Mouse (Mus musculus) adrenal gland, postnatal 25 days (tissue): ENCODE data around the gene Chac1. TPM values are rescaled to one million over a fixed set of nuclear protein-coding genes. Genes with fewer than 3 reads are reported as not detected.

Experiments used
- DNase-seq: peaks from one replicate; pipeline ENCODE4 v3.0.0; 2021; ENCODE audit warnings: mixed read lengths
- total RNA-seq: library from RNA; stranded (reverse); gene quantifications from 2 replicates; pipeline ENCODE4 v1.2.3, GENCODE M21; 2021

Gene Chac1
- total RNA-seq, 1 experiment from 2014 or later = 5.0 TPM

- DNase-seq = no peak
Observed at GRCm38 (mm10) chr2:119327942-119328526, 23.0 kb upstream of the Chac1 start.

GRCm38 (mm10) chr2:119328546-119328945, 22.5 kb upstream of the Chac1 start:
- no peak for DNase-seq

GRCm38 (mm10) chr2:119329123-119329817, 21.8 kb upstream of the Chac1 start:
- DNase-seq = no peak

GRCm38 (mm10) chr2:119330795-119331194, 20.2 kb upstream of the Chac1 start:
- no peak for DNase-seq

GRCm38 (mm10) chr2:119332177-119332661, 18.8 kb upstream of the Chac1 start:
- no peak for DNase-seq

- no peak for DNase-seq
Observed at GRCm38 (mm10) chr2:119334135-119334534, 16.9 kb upstream of the Chac1 start.

- no peak for DNase-seq
Observed at GRCm38 (mm10) chr2:119334964-119335525, 16.0 kb upstream of the Chac1 start.

- DNase-seq = no peak
Observed at GRCm38 (mm10) chr2:119335535-119335934, 15.5 kb upstream of the Chac1 start.

GRCm38 (mm10) chr2:119336002-119336401, 15.0 kb upstream of the Chac1 start:
- DNase-seq = no peak

- DNase-seq = no peak
Observed at GRCm38 (mm10) chr2:119336470-119336869, 14.6 kb upstream of the Chac1 start.

- peak; percentile 92 for DNase-seq
Observed at GRCm38 (mm10) chr2:119337425-119338265, 13.4 kb upstream of the Chac1 start.

- DNase-seq = no peak
Observed at GRCm38 (mm10) chr2:119344537-119345138, 6.4 kb upstream of the Chac1 start.

- no peak for DNase-seq
Observed at GRCm38 (mm10) chr2:119353707-119354106, 2.7 kb downstream of the Chac1 start.

- peak; percentile 40 for DNase-seq
Observed at GRCm38 (mm10) chr2:119355089-119355488, 4.1 kb downstream of the Chac1 start.

- peak; percentile 45 for DNase-seq
Observed at GRCm38 (mm10) chr2:119355651-119356050, 4.6 kb downstream of the Chac1 start.

- no peak for DNase-seq
Observed at GRCm38 (mm10) chr2:119356310-119356709, 5.3 kb downstream of the Chac1 start.

GRCm38 (mm10) chr2:119356805-119357204, 5.8 kb downstream of the Chac1 start:
- no peak for DNase-seq

- DNase-seq = no peak
Observed at GRCm38 (mm10) chr2:119358249-119358648, 7.2 kb downstream of the Chac1 start.

- no peak for DNase-seq
Observed at GRCm38 (mm10) chr2:119359721-119360291, 8.8 kb downstream of the Chac1 start.

GRCm38 (mm10) chr2:119364969-119365368, 13.9 kb downstream of the Chac1 start:
- DNase-seq = no peak

GRCm38 (mm10) chr2:119367346-119367745, 16.3 kb downstream of the Chac1 start:
- DNase-seq = no peak

- peak; percentile 36 for DNase-seq
Observed at GRCm38 (mm10) chr2:119370116-119370515, 19.1 kb downstream of the Chac1 start.
